Mouse (Mus musculus) neutrophil, adult 5-6 weeks (primary cell): Measurements from ENCODE around the gene Cpb2. TPM values are rescaled to one million over a fixed set of nuclear protein-coding genes. Genes with fewer than 3 reads are reported as not detected.

Source experiments
- ATAC-seq: fragments of 151-379, 151-347 bp; 2 replicates; pipeline ENCODE4 v1.8.0; 2017; ENCODE audit warnings: mild to moderate bottlenecking, moderate TSS enrichment; ENCODE audit not compliant: insufficient number of reproducible peaks, poor library complexity, low FRiP score, severe bottlenecking; ENCODE audit errors: extremely low read depth
- total RNA-seq: library from RNA; stranded (forward); fragments of 200-1000 nt; gene quantifications from 2 replicates; pipeline ENCODE4 v1.2.3, GENCODE M21; 2017

The Cpb2 gene
- total RNA-seq, result not detected in 2 replicates

DNA sequence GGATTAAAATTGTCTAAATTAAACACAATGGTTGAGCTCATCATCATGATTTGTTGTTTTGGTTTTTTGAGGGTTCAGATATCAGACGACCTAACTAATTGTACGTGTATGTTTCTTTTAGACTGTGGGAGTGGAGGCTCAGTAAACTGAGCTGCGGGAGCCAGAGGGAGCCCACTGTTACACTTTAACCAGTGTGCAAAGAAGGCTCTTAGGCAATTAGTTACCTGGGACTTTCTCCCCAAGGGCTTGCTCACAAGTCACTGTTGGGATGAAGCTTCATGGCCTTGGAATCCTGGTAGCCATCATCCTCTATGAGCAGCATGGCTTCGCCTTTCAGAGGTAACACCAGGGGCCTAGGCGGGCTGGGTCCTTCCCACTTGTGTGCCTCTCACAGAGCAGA is at the start of gene Cpb2:
Cpb2 (plus strand) TSS at position 201 of the 400 bp plus-strand sequence.
- no peak for ATAC-seq

DNA sequence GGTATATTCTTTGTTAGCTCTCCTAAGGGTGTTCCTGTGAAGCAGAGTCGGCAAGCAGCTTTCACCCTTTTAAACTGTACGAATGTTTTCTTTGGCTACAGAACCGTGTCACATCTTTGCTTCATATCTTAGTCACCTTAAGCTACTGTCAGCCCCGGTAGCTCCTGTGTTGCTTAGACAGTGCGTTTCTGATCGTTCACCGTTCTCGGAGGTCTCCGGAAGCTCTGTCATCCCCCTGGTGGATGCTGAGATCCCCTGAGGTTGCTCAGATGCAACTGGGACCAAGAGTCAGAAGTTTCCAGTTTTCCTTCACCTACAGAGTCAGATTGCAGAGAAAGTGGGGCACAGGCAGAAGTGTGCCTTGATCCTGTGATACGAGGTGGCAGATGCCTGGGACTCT is 49.7 kb upstream of the Cpb2 start:
- no peak for ATAC-seq

DNA sequence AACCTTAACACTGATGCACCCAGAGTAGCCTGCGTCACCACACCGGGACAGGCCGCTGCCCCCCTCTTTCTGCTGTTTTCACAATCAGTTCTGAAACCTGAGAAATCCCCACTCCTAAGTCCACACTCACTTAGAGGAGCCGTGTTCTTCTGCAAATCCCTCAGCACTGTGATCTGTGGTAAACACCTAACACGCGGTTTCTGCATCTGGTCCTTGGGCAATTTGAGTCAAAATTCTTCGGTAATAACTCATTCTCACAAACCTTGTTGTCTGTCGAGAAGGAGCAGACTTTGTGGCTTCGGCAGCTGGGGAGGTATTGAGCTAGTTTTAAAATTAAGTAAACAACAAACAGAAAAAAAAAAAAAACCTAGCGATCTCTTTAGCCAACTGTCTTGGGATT is 49.2 kb upstream of the Cpb2 start:
- peak; percentile 16; the same call in 1 of the 2 replicates for ATAC-seq

DNA sequence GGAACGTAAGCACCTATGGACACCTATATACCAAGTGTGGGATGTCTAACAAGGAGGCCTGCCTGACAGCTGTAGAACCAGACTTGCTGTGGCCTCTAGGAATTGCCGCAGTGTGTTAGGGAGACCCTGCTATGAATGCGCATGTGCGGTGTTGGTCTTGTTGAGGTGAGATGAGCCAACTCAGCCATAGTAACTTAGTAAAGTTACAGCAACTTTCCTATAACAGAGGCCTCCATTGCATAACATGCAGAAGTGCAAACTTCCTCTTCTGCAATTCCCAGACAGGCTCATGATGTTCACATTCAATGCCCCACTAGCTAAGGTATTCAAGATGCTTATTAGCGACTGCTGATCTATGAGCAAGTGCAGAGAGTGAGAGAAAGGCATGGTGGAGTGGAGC is 46.6 kb upstream of the Cpb2 start:
- peak; percentile 89 for ATAC-seq

DNA sequence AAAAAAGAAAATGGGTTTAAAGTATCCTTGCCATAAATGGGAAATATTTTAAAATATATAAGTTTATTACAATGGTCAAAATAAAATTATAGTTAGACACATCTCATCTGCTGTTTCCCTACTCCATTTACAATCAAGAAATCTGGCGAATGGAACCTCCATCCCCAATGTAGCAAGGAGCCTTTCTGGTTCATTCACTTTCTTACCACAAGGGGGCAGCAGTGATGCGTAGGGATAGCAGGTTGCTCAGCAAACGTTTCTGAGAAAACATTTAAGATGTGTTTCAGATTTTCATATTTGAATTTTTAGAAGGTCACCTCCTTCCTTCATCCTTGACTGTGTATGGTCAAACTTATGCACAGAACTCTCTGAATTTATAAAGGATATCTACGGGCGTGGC is 45.1 kb upstream of the Cpb2 start:
- ATAC-seq, result peak; percentile 40; the same call in 1 of the 2 replicates

DNA sequence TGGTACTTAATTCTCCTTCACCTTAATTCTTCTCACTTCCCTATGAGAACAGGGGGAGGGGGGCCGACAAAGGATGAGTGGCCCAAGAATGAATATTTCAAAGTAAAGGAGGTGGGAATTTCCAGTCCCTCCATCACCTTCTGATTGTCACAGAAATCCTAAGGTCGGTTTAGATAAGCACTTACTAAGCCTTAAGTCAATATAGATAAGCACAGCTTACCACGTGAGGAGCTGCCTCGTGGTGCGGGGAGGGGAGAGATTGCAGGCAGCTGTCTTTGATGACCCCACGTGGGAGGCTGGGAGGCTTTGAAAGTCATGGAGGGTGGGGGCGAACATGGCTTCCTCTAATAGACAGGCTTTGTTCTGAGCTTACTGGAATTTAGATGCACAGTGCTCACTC is 44.4 kb upstream of the Cpb2 start:
- ATAC-seq, result no peak

DNA sequence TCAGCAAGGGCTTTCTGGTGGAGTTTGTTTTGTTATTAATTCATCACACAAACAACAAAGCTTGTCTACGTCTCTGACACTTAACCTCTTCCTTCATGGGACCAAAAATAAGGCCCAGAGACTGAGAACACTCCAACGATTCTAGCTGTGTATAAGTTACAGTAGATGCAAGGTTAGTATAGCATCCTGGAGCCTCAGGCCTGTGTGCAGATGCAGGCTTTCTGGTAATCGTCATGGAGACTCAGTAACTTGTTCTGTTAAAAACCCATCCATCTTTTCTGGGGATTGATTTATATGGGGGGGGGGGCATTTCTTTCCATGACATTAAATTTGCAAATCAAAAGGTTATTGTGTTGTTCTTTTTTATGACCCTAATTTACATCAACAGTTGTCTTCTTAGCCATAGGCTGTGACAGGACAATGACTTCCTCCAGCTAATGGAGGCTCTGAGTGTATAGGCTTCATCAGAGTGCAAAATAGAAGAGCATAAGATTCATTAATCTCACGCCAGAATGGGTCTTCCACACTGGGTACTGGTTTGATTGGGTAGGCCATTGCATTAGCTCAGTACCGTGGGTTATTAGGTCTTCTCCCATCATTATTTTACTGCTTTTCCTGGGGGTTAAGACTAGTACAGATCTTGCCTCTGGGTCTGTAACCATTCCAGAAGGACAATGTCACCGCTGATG is 36.6 kb upstream of the Cpb2 start:
- no peak for ATAC-seq

DNA sequence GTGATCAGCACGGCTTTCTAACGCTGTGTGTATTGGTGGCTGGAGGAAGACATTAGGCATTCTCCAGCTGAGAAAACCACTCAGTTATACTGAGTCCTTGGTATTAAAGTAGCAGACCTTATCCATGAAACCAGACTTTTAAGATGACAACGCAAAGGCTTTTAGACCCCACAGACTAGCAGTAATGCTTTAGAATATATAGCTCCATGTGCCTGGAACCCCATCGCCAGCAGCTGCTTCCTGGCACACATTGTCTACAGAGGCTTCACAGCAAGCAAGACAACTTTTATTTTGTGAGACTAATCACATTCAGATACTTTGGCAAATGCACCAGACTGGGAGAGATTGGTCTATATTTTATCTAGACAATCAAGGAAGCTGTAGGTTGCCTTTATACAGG is 35.8 kb upstream of the Cpb2 start:
- ATAC-seq, result no peak

DNA sequence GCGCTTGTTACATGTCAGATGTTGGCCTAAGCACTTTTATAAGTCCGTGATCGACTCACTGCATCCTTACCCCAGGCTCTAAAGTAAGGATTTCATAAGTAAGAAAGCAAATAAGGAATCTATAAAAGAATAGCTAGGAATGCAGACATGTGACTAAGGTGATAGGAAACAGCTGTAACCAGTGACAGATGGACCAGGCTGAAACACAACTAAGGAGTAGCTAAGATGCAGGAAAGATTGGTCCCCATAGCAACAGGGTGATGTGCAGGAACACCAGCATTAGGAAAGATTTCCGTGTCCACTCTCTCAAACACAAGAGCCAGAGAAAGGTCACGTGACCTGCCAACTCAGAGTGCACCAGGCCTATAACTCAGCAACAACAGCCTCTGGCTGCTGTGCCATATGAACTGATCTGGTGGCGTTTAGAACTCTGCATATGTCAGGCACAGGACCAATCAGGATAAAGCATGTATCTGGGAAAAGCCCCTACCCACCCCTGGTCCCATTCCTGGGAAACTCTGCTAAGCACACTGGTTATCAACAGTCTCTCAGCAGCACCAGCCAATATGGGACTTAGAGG is 33.4 kb upstream of the Cpb2 start:
- ATAC-seq, result no peak

DNA sequence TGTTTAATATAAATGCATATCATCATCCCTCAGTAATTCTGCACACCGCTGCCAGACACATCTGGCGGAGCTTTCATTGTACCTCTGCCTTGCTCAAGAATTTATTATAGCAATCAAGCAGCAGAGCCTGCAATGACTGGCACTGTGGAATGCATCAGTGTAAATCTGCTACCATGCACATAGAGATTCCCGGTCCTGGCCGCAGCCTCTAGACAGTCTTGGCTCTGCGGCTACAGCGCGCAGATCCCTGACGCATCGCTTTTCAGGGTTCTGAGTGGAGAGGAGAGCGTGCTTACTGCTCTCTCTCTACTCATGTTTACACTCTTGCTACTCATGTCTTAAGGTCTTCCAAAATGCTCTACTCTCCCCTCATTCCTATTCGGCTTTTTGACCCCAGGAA is 28.3 kb upstream of the Cpb2 start:
- no peak for ATAC-seq

DNA sequence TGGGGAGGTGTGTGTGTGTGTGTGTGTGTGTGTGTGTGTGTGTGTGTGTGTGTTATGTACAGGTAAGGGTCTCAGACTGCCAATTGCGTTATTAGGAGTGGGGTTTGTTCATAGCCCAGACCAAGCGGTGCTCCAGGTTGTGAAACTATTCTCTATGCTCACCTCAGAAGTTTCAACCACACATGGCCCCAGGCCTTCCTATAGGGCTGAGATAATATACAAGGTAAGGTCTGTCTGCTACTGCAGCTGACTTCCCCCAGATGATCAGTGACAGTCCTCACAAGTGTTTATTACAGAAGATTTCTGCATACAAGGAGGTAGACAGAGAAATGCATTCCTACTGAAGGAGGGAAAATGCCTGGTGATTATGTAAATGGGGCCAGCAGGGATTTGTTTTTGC is 23.2 kb upstream of the Cpb2 start:
- no peak for ATAC-seq

DNA sequence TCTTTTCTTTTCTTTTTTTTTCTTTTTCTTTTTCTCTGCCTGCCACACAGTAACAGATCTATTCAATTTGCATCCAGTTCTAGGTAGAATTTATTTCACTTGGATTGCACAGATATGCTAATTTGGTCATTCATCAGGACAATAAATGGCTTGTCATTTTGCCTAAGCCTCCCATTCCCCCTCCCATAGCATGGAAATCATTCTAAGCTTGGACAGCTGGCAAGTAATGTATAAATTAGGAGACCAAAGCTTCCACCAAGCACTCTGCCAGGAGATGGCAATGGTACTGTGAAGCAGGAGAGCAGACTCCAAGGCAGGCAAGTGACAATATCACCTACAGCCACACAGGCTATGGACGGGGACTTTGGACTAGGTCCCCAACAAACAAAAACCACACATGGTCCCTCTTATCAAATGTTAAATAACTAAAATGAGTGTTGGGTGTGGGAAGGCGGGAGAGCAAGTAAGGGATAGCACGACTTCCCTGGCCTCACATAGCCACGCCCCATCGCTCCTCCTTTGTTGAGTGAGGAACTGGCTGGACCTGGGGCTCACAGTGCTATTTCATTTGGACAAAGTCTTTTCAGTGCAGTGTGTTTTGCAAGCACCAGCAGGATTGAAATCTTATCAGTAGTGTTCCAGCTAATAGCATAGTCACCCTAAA is 22.7 kb upstream of the Cpb2 start:
- no peak for ATAC-seq

DNA sequence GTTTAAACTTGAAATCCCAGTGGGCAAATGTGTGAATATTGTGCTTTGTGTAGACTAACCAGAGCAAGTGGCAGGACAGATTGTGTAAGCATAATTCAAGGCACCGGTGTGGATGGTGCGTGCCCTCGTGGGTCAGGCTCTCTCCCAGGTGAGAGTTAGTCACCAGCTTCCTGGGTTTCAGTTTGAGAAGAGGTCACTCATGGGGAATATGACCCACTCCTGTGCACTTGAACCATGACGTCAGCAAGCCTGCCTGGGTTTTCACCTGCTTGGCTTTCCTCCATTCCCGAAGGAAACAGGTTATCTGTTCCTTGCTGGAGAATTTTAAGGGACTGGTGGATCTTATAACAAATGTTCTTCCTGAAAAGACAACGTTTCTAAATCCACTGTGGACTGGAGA is 19.7 kb upstream of the Cpb2 start:
- ATAC-seq, result no peak

DNA sequence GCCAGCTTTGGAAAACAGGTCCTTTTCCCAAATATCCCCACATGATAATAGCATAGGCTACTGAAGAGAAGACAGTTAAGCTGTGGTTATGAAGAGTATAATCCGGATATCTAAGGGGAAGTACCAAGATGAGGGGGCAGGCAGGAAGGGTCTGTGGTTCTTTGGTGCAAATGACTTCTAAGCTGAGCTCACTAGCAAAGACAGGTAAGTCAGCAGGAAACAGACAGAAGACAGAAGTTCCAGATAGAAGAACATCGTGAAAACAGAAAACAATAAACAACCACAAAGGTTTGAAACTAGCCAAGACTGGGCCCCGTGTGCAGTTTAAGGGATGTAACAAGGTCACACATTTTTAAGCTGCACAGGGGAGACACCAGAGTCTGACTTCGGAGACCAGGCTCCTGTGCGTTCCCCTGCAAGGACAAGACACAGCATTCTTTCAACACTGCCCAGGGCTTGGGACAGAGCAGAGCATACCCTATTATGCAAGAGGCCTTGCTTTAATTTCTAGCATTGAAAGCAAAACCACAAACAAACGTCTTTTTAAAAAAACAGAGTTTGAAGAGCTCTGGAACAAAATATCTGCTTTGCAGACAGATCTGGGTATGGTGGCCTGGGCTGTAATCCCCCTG is 14.5 kb upstream of the Cpb2 start:
- no peak for ATAC-seq

DNA sequence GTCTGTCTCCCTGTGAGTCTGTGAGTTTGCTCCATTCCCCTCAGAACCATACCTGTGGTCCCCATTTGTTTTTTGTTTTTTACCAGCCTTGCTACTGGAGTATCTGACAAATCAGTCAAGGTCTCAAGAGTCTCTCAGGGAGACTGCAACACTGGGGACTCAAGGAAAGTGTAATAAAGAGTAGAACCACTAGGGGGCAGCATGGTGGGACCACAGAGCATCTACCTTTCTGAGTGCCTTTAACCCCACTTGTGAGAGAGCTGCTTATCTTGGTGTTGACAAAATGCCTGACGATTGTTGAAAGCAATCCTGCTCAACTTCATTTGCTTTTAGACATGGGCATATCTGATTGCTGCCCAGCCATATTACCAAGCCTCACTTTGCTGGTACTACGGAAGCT is 12.3 kb upstream of the Cpb2 start:
- ATAC-seq, result peak; percentile 63

DNA sequence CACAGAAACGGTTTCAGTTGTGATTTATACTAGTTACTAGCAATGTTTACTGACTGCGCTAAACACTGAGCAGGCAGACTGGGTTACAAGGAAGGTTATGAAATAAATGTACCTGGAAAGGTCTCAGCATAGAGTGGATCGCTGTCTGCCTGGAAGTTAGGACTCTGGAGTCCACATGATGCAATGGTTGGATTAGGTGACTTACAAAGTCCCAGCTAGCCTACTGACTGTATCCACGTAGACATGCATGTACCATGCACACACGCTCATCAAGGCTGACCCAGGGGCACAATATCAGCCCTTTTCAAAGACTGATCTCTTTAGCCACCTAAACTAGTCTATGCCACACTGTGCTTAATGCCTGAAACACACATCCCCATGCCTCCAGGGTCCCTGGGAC is 9.0 kb upstream of the Cpb2 start:
- no peak for ATAC-seq

DNA sequence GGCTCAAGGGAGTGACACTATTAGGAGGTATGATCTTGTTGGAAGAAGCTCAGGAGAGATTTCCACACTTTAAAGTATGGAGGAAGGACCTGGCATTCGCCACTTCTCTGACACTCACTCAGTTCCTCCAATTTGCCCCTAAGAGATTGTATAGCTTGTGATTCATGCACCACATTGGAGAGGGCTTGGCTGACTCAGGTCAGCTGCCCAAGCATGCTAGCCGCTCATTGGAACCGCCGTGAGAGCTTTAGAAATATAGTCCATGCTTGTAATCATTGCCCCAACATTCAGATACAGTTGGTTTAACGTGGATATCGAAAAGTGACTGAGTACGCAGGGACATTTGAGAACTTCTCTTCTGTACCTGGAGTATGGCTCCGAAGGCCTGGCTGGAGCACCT is 6.5 kb upstream of the Cpb2 start:
- no peak for ATAC-seq

DNA sequence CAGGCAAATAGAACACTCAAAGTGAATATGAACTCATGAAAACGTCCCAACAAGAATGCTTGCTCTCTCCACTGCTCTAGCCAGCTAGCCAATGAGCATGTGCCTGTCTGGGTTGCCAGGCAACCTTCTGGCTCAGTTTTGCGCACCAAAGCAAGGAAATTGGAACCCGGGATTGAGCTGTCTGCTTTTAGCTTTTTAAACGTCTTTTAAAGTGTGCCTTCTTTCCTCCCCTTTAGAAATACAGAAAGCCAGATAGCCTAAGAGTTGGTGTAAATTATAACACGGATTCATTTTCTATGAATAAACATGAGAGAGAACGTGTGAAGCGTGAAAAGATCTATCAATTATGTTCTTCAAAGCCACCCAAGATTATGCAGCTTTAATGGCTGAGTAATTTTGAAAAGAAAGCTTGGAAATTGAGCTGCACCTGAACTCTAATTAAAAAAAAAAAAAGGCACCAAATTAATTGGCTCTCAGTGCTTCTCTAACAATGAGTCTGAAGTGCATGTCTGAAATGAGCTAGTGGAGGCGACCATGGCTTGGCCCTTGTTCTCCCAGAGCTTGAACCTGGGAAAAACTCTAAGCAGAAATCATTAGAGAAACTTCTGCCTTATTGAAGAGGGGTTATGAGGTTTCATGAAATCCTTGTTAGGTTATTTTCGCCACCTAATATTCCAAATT is 6.0 kb upstream of the Cpb2 start:
- ATAC-seq, result no peak

DNA sequence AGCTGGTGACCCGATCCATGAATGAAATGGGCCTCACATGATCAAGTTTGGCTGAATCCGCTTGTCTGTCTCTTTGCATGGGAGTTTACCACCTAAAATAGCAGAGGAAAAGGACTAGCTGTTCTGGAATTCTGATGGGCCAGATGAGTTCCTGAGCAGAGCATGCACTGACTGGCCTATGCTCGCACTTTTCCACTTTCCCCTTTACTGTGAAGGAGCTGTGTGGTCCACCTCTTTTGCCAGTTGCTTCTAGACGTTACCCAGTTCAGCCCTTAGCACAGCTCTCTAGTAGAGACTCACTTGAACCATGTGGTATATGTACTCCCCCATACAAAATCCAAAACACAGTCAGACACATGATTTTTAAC is 5.5 kb upstream of the Cpb2 start:
- ATAC-seq, result no peak

DNA sequence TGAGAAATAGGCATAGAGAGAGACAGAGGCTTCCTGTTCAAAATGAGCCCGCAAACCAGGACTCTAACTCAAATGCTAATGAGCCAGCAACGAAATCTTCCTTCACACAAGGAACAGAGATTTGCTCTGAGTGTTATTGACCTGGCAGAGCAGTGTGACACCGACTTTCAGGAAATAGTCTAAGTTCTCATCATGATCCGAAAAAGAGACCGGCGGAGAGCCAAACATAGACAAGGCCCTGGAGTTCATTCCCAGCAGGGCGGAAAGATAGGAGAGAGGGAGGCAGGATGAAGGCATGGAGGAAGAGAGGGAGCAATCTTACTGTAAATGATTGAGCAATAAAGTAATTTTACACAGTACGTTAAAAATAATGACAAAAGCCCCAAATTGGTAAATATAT is 5.0 kb upstream of the Cpb2 start:
- no peak for ATAC-seq
